ENCODE assay signal across 8 mouse cellular contexts in the genomic region with DNA sequence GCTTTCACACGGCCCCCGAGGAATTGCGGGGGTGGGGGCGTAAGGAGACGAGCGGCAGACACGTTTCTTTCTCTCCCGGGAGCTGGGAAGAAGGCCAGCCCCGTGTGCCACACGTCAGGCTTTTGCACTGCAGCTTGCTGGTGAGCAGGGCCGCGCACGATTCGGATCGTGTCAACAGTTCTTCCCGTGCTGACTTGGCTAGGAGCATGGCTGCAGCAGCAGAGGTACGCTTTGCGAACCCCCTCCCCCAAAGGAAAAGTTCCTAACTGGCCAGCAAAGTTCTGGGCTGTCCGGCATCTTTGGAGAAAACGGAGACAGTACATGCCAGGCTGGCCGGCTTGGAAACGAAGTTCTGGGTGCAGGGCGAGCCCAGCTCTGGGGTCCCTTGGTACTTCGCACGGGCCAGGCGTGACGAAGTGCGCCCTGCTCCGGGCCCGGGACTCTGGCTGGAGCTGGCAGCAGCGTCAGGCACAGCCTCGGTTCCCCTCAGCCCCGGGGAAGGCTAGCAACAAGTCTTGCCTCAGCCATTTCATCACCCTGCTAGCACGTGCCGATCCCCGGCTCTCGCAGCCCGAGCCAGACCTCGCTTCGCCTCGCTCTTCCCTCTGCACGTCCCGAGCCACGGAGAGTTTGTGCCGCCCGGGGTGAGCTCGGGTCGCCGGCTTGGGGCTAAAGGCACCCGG. TPM values are rescaled to one million over a fixed set of nuclear protein-coding genes. Genes with fewer than 3 reads are reported as not detected.
A peak's percentile ranks its signal among the peaks of the same experiment; 100 is the strongest.
DNase-seq lines count a peak whose midpoint lies in the region; ATAC-seq and TF ChIP-seq lines count a peak whose summit lies in the region.

No protein-coding gene starts in this region.

- DNase-seq in left cerebral cortex, adult 2 months (ENCODE audit: extremely low spot score in 1 of 2, low spot score in 2 of 2): peak; percentile 38 to 47
- DNase-seq in left cerebral cortex, adult 11 months (ENCODE audit: low spot score): no peak
- peak; percentile 83 for DNase-seq in heart, embryonic 10.5 days (ENCODE audit: low spot score)
- DNase-seq in yolk sac, embryonic 10.5 days (ENCODE audit: low spot score): peak; percentile 63

- ATAC-seq in embryonic facial prominence, embryonic 15.5 days (ENCODE audit: insufficient number of reproducible peaks, low FRiP score, low TSS enrichment, low read depth): peak; percentile 47; the same call in 1 of the 2 replicates
- peak; percentile 64 for ATAC-seq in kidney, embryonic 16.5 days (ENCODE audit: low FRiP score, low TSS enrichment)
- peak; percentile 36 for ATAC-seq in liver, embryonic 15.5 days (ENCODE audit: insufficient read depth)
- peak; percentile 79 for ATAC-seq in neural tube, embryonic 12.5 days (ENCODE audit: low FRiP score, low read depth)

- no peaks in the 10 kb centered on the region for H3K36me3 ChIP-seq in embryonic facial prominence, embryonic 15.5 days
- H3K36me3 ChIP-seq in heart, embryonic 10.5 days: 0 out of 2 replicates have a peak, but pooled peaks cover 2% of the 10 kb centered on the region
- H3K36me3 ChIP-seq in kidney, embryonic 16.5 days (ENCODE audit: insufficient read depth, low read length): no peaks in the 10 kb centered on the region
- no peaks in the 10 kb centered on the region for H3K36me3 ChIP-seq in liver, embryonic 15.5 days (replicated peaks)
- no peaks in the 10 kb centered on the region for H3K36me3 ChIP-seq in neural tube, embryonic 12.5 days

- H3K27ac ChIP-seq in left cerebral cortex, adult 2 months: no peak overlapping the region
- H3K27ac ChIP-seq in embryonic facial prominence, embryonic 15.5 days (replicated peaks): peak overlapping the region; percentile 44
- H3K27ac ChIP-seq in heart, embryonic 10.5 days: peak overlapping the region; percentile 82
- H3K27ac ChIP-seq in kidney, embryonic 16.5 days (ENCODE audit: low read length): no peak overlapping the region
- no peak overlapping the region for H3K27ac ChIP-seq in liver, embryonic 15.5 days (replicated peaks)
- no peak overlapping the region for H3K27ac ChIP-seq in neural tube, embryonic 12.5 days

- H3K4me2 ChIP-seq in embryonic facial prominence, embryonic 15.5 days (replicated peaks): peak overlapping the region; percentile 100
- peak overlapping the region; percentile 96 for H3K4me2 ChIP-seq in kidney, embryonic 16.5 days (replicated peaks; ENCODE audit: low read depth, low read length)
- peak overlapping the region; percentile 67 for H3K4me2 ChIP-seq in liver, embryonic 15.5 days
- peak overlapping the region; percentile 99 for H3K4me2 ChIP-seq in neural tube, embryonic 12.5 days (replicated peaks)

- peak overlapping the region; percentile 31 for H3K9ac ChIP-seq in embryonic facial prominence, embryonic 15.5 days
- H3K9ac ChIP-seq in kidney, embryonic 16.5 days (replicated peaks; ENCODE audit: low read length): peak overlapping the region; percentile 55
- no peak overlapping the region for H3K9ac ChIP-seq in liver, embryonic 15.5 days
- peak overlapping the region; percentile 52 for H3K9ac ChIP-seq in neural tube, embryonic 12.5 days

- under 1% methylated on average over 50 of the region's 50 CpGs for WGBS in embryonic facial prominence, embryonic 15.5 days
- under 1% methylated on average over 50 of the region's 50 CpGs for WGBS in heart, embryonic 10.5 days
- 0% methylated on average over 50 of the region's 50 CpGs for WGBS in kidney, embryonic 16.5 days
- WGBS in liver, embryonic 15.5 days (ENCODE audit: insufficient replicate concordance): under 1% methylated on average over 50 of the region's 50 CpGs
- under 1% methylated on average over 50 of the region's 50 CpGs for WGBS in neural tube, embryonic 12.5 days

- intact Hi-C loops in left cerebral cortex, adult 2 months (cut with DNase I): no loop called here

- H3K27me3 ChIP-seq in embryonic facial prominence, embryonic 15.5 days: peaks cover 56% of the 10 kb centered on the region
- H3K27me3 ChIP-seq in heart, embryonic 10.5 days (ENCODE audit: insufficient read depth, poor library complexity, severe bottlenecking): peaks cover 43% of the 10 kb centered on the region
- H3K27me3 ChIP-seq in kidney, embryonic 16.5 days (ENCODE audit: insufficient read depth, low read length): peaks cover 39% of the 10 kb centered on the region
- H3K27me3 ChIP-seq in liver, embryonic 15.5 days: peaks cover 58% of the 10 kb centered on the region
- peaks cover 35% of the 10 kb centered on the region for H3K27me3 ChIP-seq in neural tube, embryonic 12.5 days (replicated peaks)

- peak overlapping the region; percentile 56 for H3K4me3 ChIP-seq in left cerebral cortex, adult 2 months
- peak overlapping the region; percentile 56 for H3K4me3 ChIP-seq in embryonic facial prominence, embryonic 15.5 days (replicated peaks)
- peak overlapping the region; percentile 73 for H3K4me3 ChIP-seq in heart, embryonic 10.5 days
- peak overlapping the region; percentile 61 for H3K4me3 ChIP-seq in kidney, embryonic 16.5 days (ENCODE audit: low read length)
- peak overlapping the region; percentile 44 for H3K4me3 ChIP-seq in liver, embryonic 15.5 days (replicated peaks)
- peak overlapping the region; percentile 54 for H3K4me3 ChIP-seq in neural tube, embryonic 12.5 days

- no peak for TF ChIP-seq CTCF in left cerebral cortex, adult 2 months (IDR thresholded peaks at IDR 0.05)

- peaks cover 33% of the 10 kb centered on the region for H3K4me1 ChIP-seq in embryonic facial prominence, embryonic 15.5 days
- H3K4me1 ChIP-seq in heart, embryonic 10.5 days: peaks cover 24% of the 10 kb centered on the region
- peaks cover 17% of the 10 kb centered on the region; the same call in 1 of the 2 replicates for H3K4me1 ChIP-seq in kidney, embryonic 16.5 days (ENCODE audit: insufficient read depth, low read length)
- peaks cover 21% of the 10 kb centered on the region for H3K4me1 ChIP-seq in liver, embryonic 15.5 days (replicated peaks)
- H3K4me1 ChIP-seq in neural tube, embryonic 12.5 days: peaks cover 26% of the 10 kb centered on the region

- H3K9me3 ChIP-seq in embryonic facial prominence, embryonic 15.5 days (replicated peaks): no peaks in the 10 kb centered on the region
- H3K9me3 ChIP-seq in heart, embryonic 10.5 days: no peaks in the 10 kb centered on the region
- no peaks in the 10 kb centered on the region for H3K9me3 ChIP-seq in kidney, embryonic 16.5 days (ENCODE audit: low read length)
- no peaks in the 10 kb centered on the region for H3K9me3 ChIP-seq in liver, embryonic 15.5 days (replicated peaks)
- H3K9me3 ChIP-seq in neural tube, embryonic 12.5 days: no peaks in the 10 kb centered on the region

RNA-seq across cellular contexts. Expression of gene Stc2, which starts 0.8 kb away (rescaled TPM):
- total RNA-seq in left cerebral cortex, adult 2 months (2021): 1 to 10 TPM; 1.2 to 2.0 TPM
- polyA plus RNA-seq in embryonic facial prominence, embryonic 15.5 days (2015; fragmentation: Nextera tagmentation; extraction: Ambion mirVana): 3.3 and 3.6 TPM in 2 replicates
- 2.1 and 2.3 TPM in 2 replicates for polyA plus RNA-seq in heart, embryonic 10.5 days (2016; fragmentation: Nextera tagmentation; extraction: Ambion mirVana)
- polyA plus RNA-seq in kidney, embryonic 16.5 days (2015; fragmentation: Nextera tagmentation; extraction: Ambion mirVana): 2.8 and 3.6 TPM in 2 replicates
- 0.28 and 0.46 TPM in 2 replicates for polyA plus RNA-seq in liver, embryonic 15.5 days (2015; fragmentation: Nextera tagmentation; extraction: Ambion mirVana)
- polyA plus RNA-seq in neural tube, embryonic 12.5 days (2016; fragmentation: Nextera tagmentation; extraction: Ambion mirVana): 0.94 and 1.2 TPM in 2 replicates

Comparison
In these comparisons a context has a peak if more than half of its experiments do, and no peak if none do; other contexts are left out.
1. H3K27ac ChIP-seq: peak in embryonic facial prominence, embryonic 15.5 days (single experiment) and heart, embryonic 10.5 days (single experiment); none in left cerebral cortex, adult 2 months (single experiment), kidney, embryonic 16.5 days (single experiment), liver, embryonic 15.5 days (single experiment) and neural tube, embryonic 12.5 days (single experiment).
2. Peak in every context shown above with its lines, with median percentiles within 50 percentile points of each other: H3K4me3 ChIP-seq, ATAC-seq and H3K4me2 ChIP-seq.